Mouse (Mus musculus) midbrain, postnatal 0 days (tissue): ENCODE results near the gene Arhgap36. TPM values are rescaled to one million over a fixed set of nuclear protein-coding genes. Genes with fewer than 3 reads are reported as not detected.

ENCODE experiments used
- ATAC-seq: fragments of 200-750 bp; cut with Nextera tagmentation; 2 replicates; pipeline ENCODE4 v1.8.0; 2017; ENCODE audit warnings: moderate number of reproducible peaks, mild to moderate bottlenecking, moderate TSS enrichment, moderate library complexity; ENCODE audit not compliant: low FRiP score
- DNase-seq: peaks from one replicate; pipeline ENCODE4 v3.0.0-alpha.2; 2015; ENCODE audit warnings: low spot score
- H3K27ac ChIP-seq: fragments of 300-500 bp; sonication (generic); 2 replicates; pipeline ENCODE4 v1.5.1; 2014; ENCODE audit warnings: low read depth, mild to moderate bottlenecking, low read length, mixed read lengths
- H3K27me3 ChIP-seq: fragments of 300-500 bp; sonication (generic); 2 replicates; pipeline ENCODE4 v1.6.1; 2014; ENCODE audit warnings: low read length, control low read depth, mixed read lengths; ENCODE audit not compliant: insufficient read depth
- H3K36me3 ChIP-seq: fragments of 300-500 bp; sonication (generic); 2 replicates; pipeline ENCODE4 v1.6.1; 2014; ENCODE audit warnings: low read length, control low read depth, mixed read lengths; ENCODE audit not compliant: insufficient read depth
- H3K4me1 ChIP-seq: fragments of 300-500 bp; sonication (generic); 2 replicates; pipeline ENCODE4 v1.6.1; 2014; ENCODE audit warnings: mild to moderate bottlenecking, control low read depth, antibody characterized with exemption, low read length, mixed read lengths; ENCODE audit not compliant: insufficient read depth
- H3K4me2 ChIP-seq: fragments of 300-500 bp; sonication (generic); 2 replicates; pipeline ENCODE4 v1.6.1; 2014; ENCODE audit warnings: low read depth, mild to moderate bottlenecking, low read length, mixed read lengths; ENCODE audit not compliant: poor library complexity, severe bottlenecking
- H3K4me3 ChIP-seq: fragments of 300-500 bp; sonication (generic); 2 replicates; pipeline ENCODE4 v1.5.1; 2014; ENCODE audit warnings: low read depth, mild to moderate bottlenecking, low read length, moderate library complexity
- H3K9ac ChIP-seq: fragments of 300-500 bp; sonication (generic); replicated peaks from 2 replicates; pipeline ENCODE4 v1.6.1; 2014; ENCODE audit warnings: mild to moderate bottlenecking, low read length, moderate library complexity, mixed read lengths; ENCODE audit not compliant: poor library complexity, severe bottlenecking
- H3K9me3 ChIP-seq: fragments of 300-500 bp; sonication (generic); 2 replicates; pipeline ENCODE4 v1.6.1; 2016; ENCODE audit warnings: low read length, control low read depth
- CTCF ChIP-seq: IDR thresholded peaks from 2 replicates; pipeline ENCODE4 v1.5.1; 2016; ENCODE audit warnings: antibody characterized with exemption, mild to moderate bottlenecking
- WGBS: fragments of 180-500 bp; shearing (Covaris S2); extraction: QIAGEN DNeasy Blood & Tissue Kit; methylation state at CpG from one replicate; pipeline ENCODE4 v1.1.7; 2014; 5-methylcytosine and 5-hydroxymethylcytosine counted together
- polyA plus RNA-seq: library from polyadenylated mRNA; unstranded; fragments of >200 nt; fragmentation: Nextera tagmentation; extraction: Ambion mirVana; gene quantifications from 2 replicates; pipeline ENCODE4 v1.2.1, GENCODE M21; 2015
- total RNA-seq: library from RNA; depleted of rRNA; stranded (reverse); fragments of >200 nt; gene quantifications from 2 replicates; pipeline ENCODE4 v1.2.3, GENCODE M21; 2014; rRNA removed

The Arhgap36 gene
- total RNA-seq (5.8 and 9.0 TPM in 2 replicates), polyA plus RNA-seq (8.2 and 9.6 TPM in 2 replicates)

DNA sequence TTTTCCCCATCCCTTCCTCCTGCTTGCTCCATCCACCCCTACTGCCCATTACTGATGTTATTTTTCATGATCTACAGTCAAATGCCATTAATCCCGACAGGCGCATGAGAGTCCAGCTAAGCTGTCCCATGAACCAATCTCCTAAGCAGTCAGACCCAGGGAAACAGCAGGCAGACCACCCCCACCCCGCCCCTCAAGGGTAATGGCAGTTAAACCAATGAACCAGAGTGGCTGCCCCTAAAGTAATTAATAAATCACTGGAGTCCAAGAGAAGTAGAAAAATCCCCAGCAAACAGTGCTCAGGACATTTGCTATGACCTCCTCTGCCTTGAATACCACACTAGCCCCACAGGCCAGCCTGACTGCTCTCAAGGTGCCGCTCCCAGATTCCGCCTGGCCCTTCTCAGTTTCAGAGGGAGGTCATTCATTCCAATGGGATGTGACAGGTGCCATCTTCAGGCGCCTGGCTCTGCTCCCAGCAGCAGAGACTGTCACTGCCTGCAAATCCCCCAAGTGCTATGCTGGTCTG, at the start of gene Arhgap36:
TSS of gene Arhgap36 (plus strand) at position 504 of the 529 bp plus-strand sequence.
- Histone ChIP-seq H3K36me3 (no peaks in the 10 kb centered on the region), H3K27ac (no peak within 1 kb of the TSS), H3K9me3 (no peaks in the 10 kb centered on the region), H3K27me3 (no peaks in the 10 kb centered on the region), H3K4me1 (no peaks in the 10 kb centered on the region), H3K4me2 (no peak within 1 kb of the TSS), H3K9ac (no peak within 1 kb of the TSS), H3K4me3 (no peak within 1 kb of the TSS)
- no peak for DNase-seq
- ATAC-seq, result no peak
- WGBS, result 64% methylated on average over 6 of the region's 6 CpGs
- TF ChIP-seq CTCF, result no peak

- Histone ChIP-seq H3K36me3 (no peaks in the 10 kb centered on the region), H3K4me3 (no peak overlapping the region), H3K4me1 (no peaks in the 10 kb centered on the region), H3K27me3 (no peaks in the 10 kb centered on the region), H3K9ac (no peak overlapping the region), H3K4me2 (no peak overlapping the region), H3K27ac (no peak overlapping the region), H3K9me3 (no peaks in the 10 kb centered on the region)
- 53% methylated on average over 10 of the region's 10 CpGs for WGBS
- TF ChIP-seq CTCF, result no peak
- DNase-seq (no peak), ATAC-seq (no peak)
Measured at GRCm38 (mm10) chrX:49457781-49458180, 6.0 kb upstream of the Arhgap36 start.

GRCm38 (mm10) chrX:49470287-49471054, 6.7 kb downstream of the Arhgap36 start:
- TF ChIP-seq CTCF, result no peak
- Histone ChIP-seq H3K4me3 (peak overlapping the region; percentile 33), H3K9me3 (no peaks in the 10 kb centered on the region), H3K4me1 (no peaks in the 10 kb centered on the region), H3K27ac (no peak overlapping the region), H3K27me3 (no peaks in the 10 kb centered on the region), H3K4me2 (peak overlapping the region; percentile 59), H3K36me3 (no peaks in the 10 kb centered on the region), H3K9ac (no peak overlapping the region; the same call in 1 of the 2 replicates)
- 20% methylated on average over 27 of the region's 34 CpGs for WGBS
- ATAC-seq (peak; percentile 78), DNase-seq (no peak)

- Histone ChIP-seq H3K4me2 (peak overlapping the region; percentile 56), H3K9me3 (no peaks in the 10 kb centered on the region), H3K4me3 (peak overlapping the region; percentile 36), H3K4me1 (no peaks in the 10 kb centered on the region), H3K27ac (no peak overlapping the region), H3K36me3 (no peaks in the 10 kb centered on the region), H3K9ac (no peak overlapping the region), H3K27me3 (no peaks in the 10 kb centered on the region)
- WGBS, result 20% methylated on average over 25 of the region's 29 CpGs
- TF ChIP-seq CTCF, result no peak
- DNase-seq (no peak), ATAC-seq (peak; percentile 63)
Measured at GRCm38 (mm10) chrX:49479968-49480809, 16.4 kb downstream of the Arhgap36 start.

GRCm38 (mm10) chrX:49480846-49481245, 17.1 kb downstream of the Arhgap36 start:
- peak; percentile 64; the same call in 1 of the 2 replicates for ATAC-seq
- WGBS, result 21% methylated on average over 12 of the region's 12 CpGs
- TF ChIP-seq CTCF, result peak; percentile 58

More at GRCm38 (mm10) chrX:49480846-49481245, 17.1 kb downstream of the Arhgap36 start:
- no peak overlapping the region for H3K27ac ChIP-seq
- peak; percentile 22 for DNase-seq
- H3K36me3 ChIP-seq, result no peaks in the 10 kb centered on the region
- peak overlapping the region; percentile 56 for H3K4me2 ChIP-seq
- no peaks in the 10 kb centered on the region for H3K27me3 ChIP-seq
- no peak overlapping the region for H3K9ac ChIP-seq
- H3K9me3 ChIP-seq, result no peaks in the 10 kb centered on the region
- H3K4me1 ChIP-seq, result no peaks in the 10 kb centered on the region
- peak overlapping the region; percentile 36 for H3K4me3 ChIP-seq
